Mouse (Mus musculus) heart, adult 2 months (tissue): ENCODE measurements around the gene Gm3854.

Experiments
- CTCF ChIP-seq: fragments of 200-600 bp; IDR thresholded peaks from 2 replicates; pipeline ENCODE4 v1.8.1; 2022; ENCODE audit warnings: antibody characterized with exemption, mild to moderate bottlenecking, moderate library complexity
- POLR2A ChIP-seq: fragments of 200-500 bp; IDR thresholded peaks from 2 replicates; pipeline ENCODE4 v1.6.1; 2011; ENCODE audit warnings: mild to moderate bottlenecking, low read depth, low read length, control low read depth; ENCODE audit not compliant: insufficient read depth

GRCm38 (mm10) chr7:6358121-6358520 is 14.6 kb downstream of the Gm3854 start:
- TF ChIP-seq CTCF (no peak), POLR2A (no peak)
